Mouse (Mus musculus) forebrain, embryonic 12.5 days (tissue): Measurements from ENCODE around the gene Gm2431. TPM values are rescaled to one million over a fixed set of nuclear protein-coding genes. Genes with fewer than 3 reads are reported as not detected.
"Not testable (repeated sequence)": the region's sequence is repeated elsewhere in the genome, so short reads cannot be mapped to it uniquely, and the experiment has no call there.

Source experiments
- ATAC-seq: fragments of 200-750 bp; cut with Nextera tagmentation; 2 replicates; pipeline ENCODE4 v1.8.0; 2017; ENCODE audit warnings: moderate TSS enrichment; ENCODE audit not compliant: low FRiP score
- H3K27ac ChIP-seq: fragments of 300-500 bp; sonication (generic); 2 replicates; pipeline ENCODE4 v1.5.1; 2016; ENCODE audit warnings: mild to moderate bottlenecking
- H3K27me3 ChIP-seq: fragments of 300-500 bp; sonication (generic); 2 replicates; pipeline ENCODE4 v1.6.1; 2016; ENCODE audit warnings: mild to moderate bottlenecking
- H3K36me3 ChIP-seq: fragments of 300-500 bp; sonication (generic); replicated peaks from 2 replicates; pipeline ENCODE4 v1.6.1; 2016; ENCODE audit warnings: mild to moderate bottlenecking
- H3K4me1 ChIP-seq: fragments of 300-500 bp; sonication (generic); 2 replicates; pipeline ENCODE4 v1.6.1; 2016
- H3K4me2 ChIP-seq: fragments of 300-500 bp; sonication (generic); 2 replicates; pipeline ENCODE4 v1.6.1; 2016; ENCODE audit warnings: mild to moderate bottlenecking, moderate library complexity
- H3K4me3 ChIP-seq: fragments of 300-500 bp; sonication (generic); replicated peaks from 2 replicates; pipeline ENCODE4 v1.5.1; 2016; ENCODE audit warnings: mild to moderate bottlenecking
- H3K9ac ChIP-seq: fragments of 300-500 bp; sonication (generic); 2 replicates; pipeline ENCODE4 v1.6.1; 2016; ENCODE audit warnings: mild to moderate bottlenecking
- H3K9me3 ChIP-seq: fragments of 300-500 bp; sonication (generic); 2 replicates; pipeline ENCODE4 v1.6.1; 2016
- WGBS: fragments of 180-500 bp; shearing (Covaris S2); methylation state at CpG from one replicate; pipeline ENCODE4 v1.1.7; 2016; 5-methylcytosine and 5-hydroxymethylcytosine counted together
- polyA plus RNA-seq: library from polyadenylated mRNA; unstranded; fragments of >200 nt; fragmentation: Nextera tagmentation; extraction: Ambion mirVana; gene quantifications from 2 replicates; pipeline ENCODE4 v1.2.1, GENCODE M21; 2016

Gm2431 gene
- polyA plus RNA-seq, 1 experiment from 2014 or later, result not detected

DNA sequence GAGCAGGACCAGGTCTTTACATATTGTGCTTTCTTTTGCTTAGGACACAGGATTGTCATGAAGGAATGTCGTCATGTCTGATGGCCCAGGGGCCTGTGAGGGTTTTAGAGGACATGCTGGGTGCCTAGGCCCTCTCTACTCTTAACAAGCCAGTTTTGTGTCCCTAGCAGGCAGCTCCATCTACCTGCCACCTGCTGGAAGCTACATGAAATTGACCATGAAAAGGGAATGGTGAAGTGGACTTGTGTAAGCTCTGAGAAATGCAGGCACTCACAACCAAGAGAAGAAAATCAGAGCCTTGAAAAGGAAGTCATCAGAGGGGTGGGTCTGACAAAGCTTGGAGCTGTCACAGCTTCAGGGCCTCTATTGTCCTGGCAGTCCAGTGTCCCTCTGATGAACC is 21.1 kb upstream of the Gm2431 start:
- not testable (repeated sequence) for H3K36me3 ChIP-seq, H3K9ac ChIP-seq, ATAC-seq, H3K4me1 ChIP-seq, H3K27ac ChIP-seq, H3K4me2 ChIP-seq, H3K4me3 ChIP-seq, H3K9me3 ChIP-seq
- 84% methylated on average over 1 of the region's 1 CpGs for WGBS
- H3K27me3 ChIP-seq, result peaks cover 24% of the 10 kb centered on the region

DNA sequence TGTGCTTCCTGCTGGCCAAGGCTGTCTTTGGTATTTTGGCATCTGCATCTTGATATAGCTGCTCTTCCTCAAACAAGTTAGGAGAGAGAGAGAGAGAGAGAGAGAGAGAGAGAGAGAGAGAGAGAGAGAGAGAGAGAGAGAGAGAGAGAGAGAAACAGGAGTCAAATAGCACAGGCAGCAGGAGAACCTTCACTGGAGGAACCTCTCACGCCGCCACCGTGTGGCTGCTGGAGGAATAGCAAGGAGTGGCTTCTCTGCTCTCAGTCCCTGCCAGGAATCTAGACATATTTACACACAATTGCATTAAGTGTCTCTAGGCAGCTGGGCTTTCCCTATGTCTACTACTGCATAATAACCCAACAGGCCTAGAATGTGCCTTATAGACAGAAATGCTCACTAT is 20.0 kb upstream of the Gm2431 start:
- H3K27me3 ChIP-seq, result peaks cover 23% of the 10 kb centered on the region
- not testable (repeated sequence) for H3K9me3 ChIP-seq, H3K9ac ChIP-seq, H3K36me3 ChIP-seq, ATAC-seq, H3K27ac ChIP-seq, H3K4me2 ChIP-seq, H3K4me1 ChIP-seq, H3K4me3 ChIP-seq
- WGBS, result 0% methylated on average over 3 of the region's 3 CpGs

DNA sequence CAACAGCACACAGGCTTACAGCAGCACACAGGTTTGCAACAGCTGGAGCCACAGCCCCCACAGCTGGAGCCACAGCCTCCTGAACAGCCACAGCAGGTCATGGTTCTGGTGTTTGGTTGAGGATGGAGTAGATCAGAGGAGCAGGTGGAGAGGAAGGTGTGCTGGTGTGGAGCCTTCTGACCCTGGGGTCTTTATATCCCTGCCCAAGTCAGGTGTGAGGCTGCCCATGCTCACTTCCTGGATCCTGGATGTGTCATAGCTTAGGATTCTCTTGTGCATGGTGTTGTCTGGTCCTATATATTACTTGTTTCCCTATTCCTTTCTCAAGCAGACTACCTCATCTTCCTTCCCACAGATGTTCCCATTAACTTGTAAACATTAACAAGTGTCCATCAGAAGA is 16.1 kb upstream of the Gm2431 start, which contains the start of gene Gm4559:
Gene Gm4559, minus strand, starts transcription at position 101 of the 400 bp plus-strand sequence.
- not testable (repeated sequence) for H3K27ac ChIP-seq, H3K9ac ChIP-seq, H3K4me1 ChIP-seq, H3K4me3 ChIP-seq, ATAC-seq, H3K4me2 ChIP-seq, H3K9me3 ChIP-seq, H3K27me3 ChIP-seq, H3K36me3 ChIP-seq

- H3K9ac ChIP-seq, result no peak overlapping the region
- H3K4me1 ChIP-seq, result no peaks in the 10 kb centered on the region
- no peaks in the 10 kb centered on the region for H3K36me3 ChIP-seq
- 1% methylated on average over 2 of the region's 2 CpGs for WGBS
- no peak overlapping the region for H3K27ac ChIP-seq
- no peak overlapping the region for H3K4me3 ChIP-seq
- no peak overlapping the region for H3K4me2 ChIP-seq
- H3K27me3 ChIP-seq, result no peaks in the 10 kb centered on the region
- no peaks in the 10 kb centered on the region for H3K9me3 ChIP-seq
- no peak for ATAC-seq
Observed at GRCm38 (mm10) chr7:142255517-142255916, 2.6 kb downstream of the Gm2431 start.

DNA sequence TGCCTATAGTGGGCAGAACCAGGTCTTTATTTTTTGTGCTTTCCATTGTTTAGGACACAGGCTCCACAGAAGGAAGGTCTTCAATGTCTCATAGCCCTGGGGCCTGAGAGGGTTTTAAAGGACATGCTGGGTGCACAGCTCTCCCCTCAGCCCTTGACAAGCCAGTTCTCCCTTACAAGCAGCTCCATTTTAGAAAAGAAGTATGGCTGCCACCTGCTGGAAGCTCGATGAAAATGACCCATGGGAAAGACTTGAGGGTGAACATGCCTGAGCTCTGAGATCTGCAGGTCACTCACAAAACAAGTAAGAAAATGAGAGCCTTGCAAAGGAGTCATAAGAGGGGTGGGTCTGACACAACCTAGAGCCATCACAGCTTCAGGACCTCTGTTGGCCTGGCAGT is 8.3 kb downstream of the Gm2431 start:
- H3K36me3 ChIP-seq, result no peaks in the 10 kb centered on the region
- H3K27me3 ChIP-seq, result no peaks in the 10 kb centered on the region
- H3K9ac ChIP-seq, result no peak overlapping the region
- no peak overlapping the region for H3K4me2 ChIP-seq
- H3K9me3 ChIP-seq, result no peaks in the 10 kb centered on the region
- no peaks in the 10 kb centered on the region for H3K4me1 ChIP-seq
- no peak for ATAC-seq
- H3K27ac ChIP-seq, result no peak overlapping the region
- H3K4me3 ChIP-seq, result no peak overlapping the region
- WGBS, result 0% methylated on average over 1 of the region's 1 CpGs

DNA sequence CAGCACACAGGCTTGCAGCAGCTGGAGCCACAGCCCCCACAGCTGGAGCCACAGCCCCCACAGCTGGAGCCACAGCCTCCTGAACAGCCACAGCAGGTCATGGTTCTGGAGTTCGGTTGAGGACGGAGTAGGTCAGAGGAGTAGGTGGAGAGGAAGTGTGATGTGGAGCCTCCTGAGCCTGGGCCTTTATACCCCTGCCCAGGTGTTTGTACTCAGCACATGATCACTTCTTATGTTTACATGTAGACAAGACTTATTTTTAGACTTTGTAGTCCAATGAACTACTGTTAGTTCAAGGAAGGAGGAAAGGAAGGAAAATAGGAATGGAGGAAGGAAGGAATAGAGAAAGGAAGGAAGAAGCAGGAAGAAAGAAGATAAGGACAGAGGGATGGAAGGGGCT is 17.2 kb downstream of the Gm2431 start, which contains the start of gene Gm40460:
Gene Gm40460, minus strand, starts transcription at position 101 of the 400 bp plus-strand sequence.
- Histone ChIP-seq H3K4me3 (no peak within 1 kb of the TSS), H3K27ac (no peak within 1 kb of the TSS), H3K4me2 (no peak within 1 kb of the TSS), H3K27me3 (no peaks in the 10 kb centered on the region), H3K36me3 (no peaks in the 10 kb centered on the region), H3K9me3 (no peaks in the 10 kb centered on the region), H3K9ac (no peak within 1 kb of the TSS), H3K4me1 (no peaks in the 10 kb centered on the region)
- ATAC-seq, result no peak
- 57% methylated on average over 2 of the region's 2 CpGs for WGBS

- H3K27me3 ChIP-seq, result no peaks in the 10 kb centered on the region
- WGBS, result 44% methylated on average over 1 of the region's 1 CpGs
- no peaks in the 10 kb centered on the region for H3K4me1 ChIP-seq
- H3K4me3 ChIP-seq, result no peak overlapping the region
- no peak overlapping the region for H3K9ac ChIP-seq
- H3K9me3 ChIP-seq, result 0 out of 2 replicates have a peak, but pooled peaks cover 5% of the 10 kb centered on the region
- no peak overlapping the region for H3K4me2 ChIP-seq
- no peaks in the 10 kb centered on the region for H3K36me3 ChIP-seq
- no peak overlapping the region for H3K27ac ChIP-seq
- ATAC-seq, result no peak
Observed at GRCm38 (mm10) chr7:142231540-142231939, 26.6 kb downstream of the Gm2431 start.

GRCm38 (mm10) chr7:142229871-142230270 is 28.3 kb downstream of the Gm2431 start, which contains the start of gene Krtap5-5:
TSS of gene Krtap5-5 (minus strand) at chr7:142229971.
- not testable (repeated sequence) for H3K4me2 ChIP-seq, H3K27me3 ChIP-seq, H3K9me3 ChIP-seq, H3K27ac ChIP-seq, H3K4me3 ChIP-seq, H3K4me1 ChIP-seq, ATAC-seq, H3K9ac ChIP-seq, H3K36me3 ChIP-seq
- WGBS, result 63% methylated on average over 3 of the region's 3 CpGs

DNA sequence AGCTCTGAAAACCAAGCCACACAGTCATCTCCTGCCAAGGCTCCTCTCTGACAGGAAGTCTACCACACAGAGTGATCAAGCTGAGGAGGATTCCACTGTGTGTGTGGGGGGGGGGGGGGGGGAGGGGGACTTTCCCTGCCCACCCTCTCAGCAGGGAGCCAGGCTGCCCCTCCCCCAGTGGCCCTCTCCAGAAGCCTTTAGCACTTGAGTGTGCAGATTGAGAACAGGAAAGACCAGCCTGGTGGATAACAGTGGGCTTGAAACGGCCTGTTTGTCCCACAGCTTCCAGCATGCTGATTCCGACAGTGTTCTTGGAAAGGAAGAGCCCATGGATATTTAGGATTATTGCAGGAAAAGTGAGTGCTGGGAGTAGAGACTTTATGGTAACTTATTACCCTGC is 33.6 kb downstream of the Gm2431 start:
- 70% methylated on average over 2 of the region's 2 CpGs for WGBS
- ATAC-seq, result no peak
- Histone ChIP-seq H3K4me3 (no peak overlapping the region), H3K4me1 (no peaks in the 10 kb centered on the region; the same call in 1 of the 2 replicates), H3K9ac (no peak overlapping the region), H3K27me3 (no peaks in the 10 kb centered on the region), H3K9me3 (no peaks in the 10 kb centered on the region), H3K27ac (no peak overlapping the region), H3K36me3 (no peaks in the 10 kb centered on the region), H3K4me2 (no peak overlapping the region)

DNA sequence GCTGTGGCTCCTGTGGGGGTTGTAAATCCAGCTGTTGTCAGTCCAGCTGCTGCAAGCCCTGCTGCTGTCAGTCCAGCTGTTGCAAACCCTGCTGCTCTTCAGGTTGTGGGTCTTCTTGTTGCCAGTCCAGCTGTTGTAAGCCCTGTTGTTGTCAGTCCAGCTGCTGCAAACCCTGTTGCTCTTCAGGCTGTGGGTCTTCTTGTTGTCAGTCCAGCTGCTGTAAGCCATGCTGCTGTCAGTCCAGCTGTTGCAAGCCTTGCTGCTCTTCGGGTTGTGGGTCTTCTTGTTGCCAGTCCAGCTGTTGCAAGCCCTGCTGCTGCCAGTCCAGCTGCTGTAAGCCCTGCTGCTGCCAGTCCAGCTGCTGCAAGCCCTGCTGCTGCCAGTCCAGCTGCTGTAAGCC is 46.0 kb downstream of the Gm2431 start:
- not testable (repeated sequence) for H3K27ac ChIP-seq, H3K4me1 ChIP-seq, ATAC-seq, H3K4me2 ChIP-seq, H3K27me3 ChIP-seq, H3K9ac ChIP-seq, H3K4me3 ChIP-seq, H3K36me3 ChIP-seq, H3K9me3 ChIP-seq
- WGBS, result 65% methylated on average over 1 of the region's 1 CpGs

- 59% methylated on average over 1 of the region's 1 CpGs for WGBS
- Histone ChIP-seq H3K4me2 (no peak within 1 kb of the TSS), H3K36me3 (no peaks in the 10 kb centered on the region), H3K4me3 (no peak within 1 kb of the TSS), H3K9ac (no peak within 1 kb of the TSS), H3K4me1 (no peaks in the 10 kb centered on the region), H3K27ac (no peak within 1 kb of the TSS), H3K9me3 (no peaks in the 10 kb centered on the region), H3K27me3 (no peaks in the 10 kb centered on the region)
- no peak for ATAC-seq
Observed at GRCm38 (mm10) chr7:142211559-142211958, 46.6 kb downstream of the Gm2431 start, which contains the start of gene Gm7579. TSS of gene Gm7579 (plus strand) at chr7:142211859.
